Mouse (Mus musculus): Measurements from ENCODE around the gene Map6d1.

DNA sequence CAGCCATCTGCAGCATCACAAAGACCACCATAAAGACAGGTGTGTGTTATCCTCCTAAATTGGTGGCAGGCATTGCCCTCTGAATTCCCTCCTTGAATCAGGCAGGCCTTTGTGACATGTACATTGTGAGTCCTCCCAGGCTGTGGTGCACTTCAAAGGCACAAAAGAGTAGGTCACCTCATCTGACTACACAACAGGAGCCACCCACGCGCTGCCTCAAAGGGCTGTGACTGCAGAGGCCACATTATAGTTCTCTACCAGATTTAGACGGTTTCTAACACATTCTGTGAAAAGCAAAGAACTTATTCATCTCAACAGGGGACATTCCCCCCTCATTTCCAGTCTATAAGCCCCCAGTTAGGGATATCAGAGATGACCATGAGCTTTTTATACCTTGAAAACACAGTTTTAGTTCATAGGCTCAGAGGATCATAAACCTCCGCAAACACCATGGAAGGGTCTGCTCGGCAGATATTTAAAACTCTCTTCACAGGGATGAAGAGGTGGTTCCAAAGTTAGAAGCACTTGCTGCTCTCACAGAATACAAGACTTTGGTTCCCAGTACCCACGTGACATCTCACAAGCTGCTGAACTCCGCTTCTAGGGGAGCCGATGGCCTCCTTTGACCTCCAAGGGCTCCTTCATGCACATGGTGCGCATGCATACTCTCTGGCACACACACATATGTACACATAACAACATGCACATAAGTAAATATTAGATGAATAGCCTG is 7.5 kb upstream of the Map6d1 start:
- TF ChIP-seq GATA1 (IDR thresholded peaks at IDR 0.05; ENCODE audit: low read length) (no peak), TAL1 (IDR thresholded peaks at IDR 0.05; ENCODE audit: low read length) (no peak)
